Mouse (Mus musculus) ZHBTc4 (cell line): ENCODE measurements around the gene Myo15b.
A peak's percentile ranks its signal among the peaks of the same experiment; 100 is the strongest.

Source experiments
- DNase-seq: peaks from one replicate; pipeline ENCODE4 v3.0.0-alpha.2; 2011; ENCODE audit warnings: low read depth, low spot score

The Myo15b gene

DNA sequence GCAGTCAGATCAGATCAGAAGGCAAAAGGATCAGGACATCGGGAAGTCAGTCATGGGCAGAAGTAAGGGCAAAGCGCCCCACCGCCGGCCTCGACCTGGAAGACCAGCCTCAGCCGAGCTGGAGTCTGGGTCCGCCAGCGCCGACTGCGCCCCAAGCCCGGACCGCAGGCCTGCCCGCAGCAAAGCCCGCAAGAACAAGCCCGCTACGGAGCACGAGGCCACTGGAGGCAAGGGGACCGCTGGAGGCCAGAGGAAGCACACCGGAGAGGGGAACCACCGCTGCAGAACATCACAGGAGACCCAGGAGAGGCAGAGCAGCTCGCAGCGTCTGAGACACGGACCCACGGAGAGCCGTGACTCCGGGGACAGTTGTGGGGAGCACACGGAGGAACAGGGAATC, at the start of gene Myo15b:
Myo15b (plus strand) TSS at position 53 of the 400 bp plus-strand sequence.
- peak; percentile 51 for DNase-seq

DNA sequence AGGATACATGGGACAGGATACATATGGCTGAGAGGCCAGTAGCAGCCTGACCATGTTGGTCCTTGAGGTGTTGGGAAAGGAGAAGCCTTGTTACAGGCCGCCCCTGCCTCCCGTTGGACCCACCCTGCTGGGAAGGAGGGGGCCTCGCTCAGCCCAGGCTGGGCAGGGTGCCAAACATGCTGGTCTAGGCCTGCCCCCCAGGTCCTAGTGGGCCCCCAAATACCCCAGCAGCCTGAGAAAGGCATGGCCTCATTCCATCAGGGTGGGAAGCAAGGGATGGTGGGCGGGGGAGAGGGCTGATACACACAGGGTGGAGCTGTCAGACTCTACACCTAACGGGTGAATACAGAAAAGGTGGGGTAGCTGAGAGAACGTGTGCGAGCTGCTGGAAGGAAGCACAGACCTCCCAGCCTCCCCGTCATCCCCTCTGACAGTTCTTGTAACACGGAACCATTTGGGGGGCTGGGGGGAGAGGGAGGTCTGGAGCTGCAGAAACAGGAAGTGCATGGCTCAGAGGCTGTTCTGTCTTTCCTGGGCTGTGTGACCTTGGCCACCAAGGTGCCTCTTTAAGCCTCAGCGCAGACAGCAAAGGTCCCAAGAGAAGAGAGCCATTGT, 49.4 kb upstream of the Myo15b start:
- no peak for DNase-seq

DNA sequence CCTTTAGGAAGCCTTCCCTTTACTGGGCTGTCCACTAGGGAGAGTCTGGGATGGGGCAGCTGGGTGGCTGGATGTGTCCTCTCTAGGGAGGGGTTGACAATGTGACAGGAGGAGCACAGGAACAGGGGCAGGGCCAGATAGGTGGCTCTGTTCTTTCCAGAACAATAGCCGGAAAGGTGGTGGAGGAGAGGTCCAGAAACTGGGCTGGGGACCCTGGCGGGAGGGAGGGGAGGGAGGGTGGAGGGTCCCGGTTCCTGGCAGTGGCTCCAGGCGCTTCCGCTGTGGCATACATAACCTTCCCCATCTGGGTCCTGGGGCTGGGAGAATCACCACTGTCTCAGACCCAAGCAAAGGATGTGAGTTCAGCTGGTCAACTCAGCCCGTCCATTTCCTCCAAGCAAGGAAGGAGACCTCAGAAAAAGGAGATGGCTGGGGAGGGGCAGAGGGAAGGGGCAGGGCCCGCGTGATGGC, 48.9 kb upstream of the Myo15b start:
- no peak for DNase-seq

- no peak for DNase-seq
These were observed 47.8 kb upstream of the Myo15b start for GRCm38 (mm10) chr11:115810377-115810776.

- DNase-seq = no peak
These were observed 46.7 kb upstream of the Myo15b start for GRCm38 (mm10) chr11:115811381-115812093.

GRCm38 (mm10) chr11:115812095-115812494, 46.1 kb upstream of the Myo15b start:
- DNase-seq = no peak

DNA sequence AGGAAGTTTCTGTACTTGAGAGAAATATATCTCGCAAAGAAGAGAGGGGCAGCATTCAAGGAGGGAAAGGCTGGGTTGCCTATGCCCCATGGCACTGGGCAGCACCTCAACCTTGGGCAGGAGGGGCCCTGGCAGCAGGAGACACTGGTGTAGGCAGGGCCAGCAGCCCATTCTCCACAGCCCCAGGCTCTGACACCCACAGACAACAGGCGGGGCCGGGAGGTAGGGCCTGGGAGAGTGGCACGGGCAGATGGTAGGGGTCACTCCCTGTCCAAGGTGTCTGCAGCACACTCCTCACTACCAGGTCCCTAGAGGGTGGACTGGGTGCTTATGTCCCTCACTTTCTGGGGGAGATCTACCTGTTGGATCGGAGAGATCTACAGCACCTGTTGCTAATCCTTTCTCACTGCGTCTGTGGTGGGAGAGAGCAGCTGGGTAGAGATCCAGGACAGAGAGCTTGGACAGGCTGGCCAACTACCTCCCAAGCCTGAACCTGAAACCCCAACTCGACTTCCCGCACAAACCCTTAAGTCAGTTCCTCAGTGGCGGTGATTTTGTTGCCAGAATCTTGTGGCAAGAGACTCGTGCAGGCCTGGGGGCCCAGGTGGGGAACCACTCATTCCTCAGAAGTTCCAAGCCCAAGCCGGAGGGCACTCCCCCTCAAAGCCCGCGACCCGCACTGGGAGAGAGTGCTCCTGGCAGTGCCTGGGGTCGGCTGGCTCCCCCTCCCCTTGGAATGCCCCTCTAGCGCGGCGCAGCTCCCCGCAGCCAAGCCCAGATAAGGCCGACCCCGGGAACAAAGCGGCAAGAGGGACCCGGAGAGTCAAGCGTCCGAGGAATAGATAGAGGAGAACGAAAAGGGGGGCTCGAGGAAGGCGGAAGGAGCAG, 45.4 kb upstream of the Myo15b start:
- DNase-seq = peak; percentile 65

GRCm38 (mm10) chr11:115813507-115814296, 44.5 kb upstream of the Myo15b start, which contains the start of gene Caskin2:
TSS of gene Caskin2 (minus strand) at chr11:115813639.
- peak; percentile 99 for DNase-seq

DNA sequence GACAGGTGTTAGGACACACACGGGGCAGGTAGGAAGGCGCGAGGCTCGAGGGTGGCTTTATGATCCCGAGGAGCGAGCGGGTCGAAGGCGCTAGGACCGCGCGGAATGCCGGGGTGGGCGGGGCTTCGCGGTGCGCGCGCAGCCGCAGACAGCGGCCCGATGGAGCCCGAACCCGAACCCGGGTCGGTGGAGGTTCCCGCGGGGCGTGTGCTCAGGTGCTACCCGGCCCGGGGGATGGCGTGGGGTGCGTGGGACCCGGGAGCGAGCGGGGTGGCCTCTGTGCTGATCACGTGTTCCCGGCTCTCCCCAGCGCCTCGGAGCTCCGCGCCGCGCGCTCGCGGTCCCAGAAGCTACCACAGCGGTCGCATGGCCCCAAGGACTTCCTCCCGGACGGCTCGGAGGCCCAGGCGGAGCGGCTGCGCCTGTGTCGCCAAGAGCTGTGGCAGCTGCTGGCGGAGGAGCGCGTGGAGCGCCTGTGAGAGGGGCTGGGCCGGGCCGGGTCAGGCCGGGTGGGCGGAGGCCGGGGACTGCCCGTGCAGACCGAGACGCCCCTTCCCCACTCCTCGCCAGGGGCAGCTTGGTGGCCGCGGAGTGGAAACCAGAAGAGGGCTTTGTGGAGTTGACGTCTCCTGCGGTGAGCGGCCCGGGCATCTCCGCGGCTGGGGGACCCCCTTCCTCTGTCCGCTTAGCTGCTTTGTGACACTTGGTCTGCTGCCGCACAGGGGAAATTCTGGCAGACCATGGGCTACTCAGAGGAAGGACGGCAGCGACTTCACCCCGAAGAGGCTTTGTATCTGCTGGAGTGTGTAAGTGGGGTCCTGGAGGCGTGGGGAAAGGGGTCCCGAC, 43.4 kb upstream of the Myo15b start, which contains the start of gene Tsen54:
Tsen54 (plus strand) TSS at position 120 of the 846 bp plus-strand sequence.
- DNase-seq = peak; percentile 92

DNA sequence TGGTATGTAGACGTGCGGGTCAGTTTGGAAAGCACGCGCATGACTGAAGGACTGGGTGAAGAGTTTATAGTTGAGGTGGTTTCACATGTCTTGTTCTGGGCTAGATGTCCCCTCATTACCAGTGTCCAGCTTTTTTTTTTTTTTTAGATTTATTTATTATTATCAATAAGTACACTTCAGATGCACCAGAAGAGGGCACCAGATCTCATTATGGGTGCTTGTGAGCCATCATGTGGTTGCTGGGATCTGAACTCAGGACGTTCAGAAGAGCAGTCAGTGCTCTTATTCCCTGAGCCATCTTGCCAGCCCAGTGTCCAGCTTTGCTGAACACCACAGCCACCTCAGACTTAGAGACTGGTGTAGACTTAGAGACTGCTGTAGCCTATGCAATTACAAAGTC, 40.9 kb upstream of the Myo15b start:
- DNase-seq = no peak

DNA sequence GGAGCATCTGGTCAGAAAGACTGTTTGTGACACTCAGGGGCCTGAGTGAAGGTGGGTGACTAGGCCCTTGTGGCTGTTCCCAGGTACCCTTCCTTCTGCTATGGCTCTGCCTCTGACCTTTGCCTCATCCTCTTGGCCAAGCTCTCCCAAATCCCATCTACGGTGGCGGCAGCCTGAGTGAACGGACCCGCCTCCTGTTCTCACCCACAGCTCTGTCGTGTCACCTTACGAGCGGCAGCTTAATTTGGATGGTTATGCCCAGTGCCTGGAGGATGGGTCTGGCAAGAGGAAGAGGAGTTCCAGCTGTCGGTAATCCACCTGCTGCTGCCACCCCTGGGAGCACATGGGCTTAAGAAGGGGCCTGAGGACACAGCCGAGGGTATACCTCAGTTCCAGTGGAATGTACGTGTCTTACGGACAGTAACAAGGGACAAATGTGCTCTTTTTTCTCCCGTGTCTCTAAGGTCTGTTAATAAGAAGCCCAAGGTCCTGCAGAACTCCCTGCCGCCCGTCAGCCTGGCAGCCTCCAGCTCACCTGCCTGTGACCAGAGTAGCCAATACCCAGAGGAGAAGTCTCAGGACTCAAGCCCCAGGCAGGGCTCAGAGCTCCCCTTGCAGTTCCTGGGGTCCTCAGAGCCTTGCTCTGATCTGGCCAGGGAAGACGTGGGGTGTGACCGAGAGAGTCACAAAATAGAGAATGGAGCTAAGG, 38.1 kb upstream of the Myo15b start:
- DNase-seq = no peak

DNA sequence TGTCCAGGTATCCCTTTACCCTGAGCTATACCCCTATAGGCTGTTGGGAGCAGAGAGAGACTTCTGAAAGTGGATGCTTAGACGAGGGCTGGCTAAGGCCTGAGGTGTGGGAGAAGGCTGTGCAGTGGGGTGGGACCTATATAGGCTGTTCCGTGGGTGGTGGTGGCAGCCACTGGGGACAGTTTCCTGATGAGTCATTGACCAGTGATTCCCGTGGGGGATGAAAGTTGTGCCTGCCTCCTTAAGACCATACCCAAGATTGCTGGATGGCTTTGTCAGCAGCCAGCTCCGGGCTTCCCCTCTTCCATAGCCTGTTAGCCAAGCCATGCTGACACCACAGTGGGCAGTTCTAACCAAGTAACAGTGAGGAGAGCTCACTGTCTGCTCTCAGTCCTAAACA, 37.2 kb upstream of the Myo15b start:
- no peak for DNase-seq

- peak; percentile 97 for DNase-seq
These were observed 34.1 kb upstream of the Myo15b start, which contains the start of gene Llgl2 for GRCm38 (mm10) chr11:115823774-115824740. TSS of gene Llgl2 (plus strand) at chr11:115824049.

DNA sequence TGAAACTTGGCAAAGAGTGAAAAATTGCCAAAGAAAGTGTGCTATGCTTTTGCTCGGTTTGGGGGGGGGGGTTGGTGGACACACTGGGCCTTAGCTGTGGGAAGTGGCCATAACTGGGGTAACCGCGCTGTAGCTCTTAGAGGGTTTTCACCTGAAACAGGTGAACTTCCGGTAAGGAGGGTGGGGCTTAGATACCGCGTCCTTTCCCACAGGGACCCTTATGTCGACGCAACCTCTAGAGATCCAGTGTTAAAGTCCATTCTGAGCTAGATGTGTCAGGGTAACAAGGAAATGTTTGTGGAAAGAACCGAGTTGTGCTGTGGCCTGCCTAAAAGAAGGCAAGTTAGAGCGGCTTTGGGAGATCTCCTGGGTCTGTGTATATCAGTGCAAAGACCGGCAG, 33.4 kb upstream of the Myo15b start:
- DNase-seq = no peak

GRCm38 (mm10) chr11:115826487-115826886, 31.7 kb upstream of the Myo15b start:
- DNase-seq = peak; percentile 51

- DNase-seq = no peak
These were observed 30.6 kb upstream of the Myo15b start for GRCm38 (mm10) chr11:115827624-115828023.

GRCm38 (mm10) chr11:115829036-115829435, 29.2 kb upstream of the Myo15b start:
- DNase-seq = no peak

DNA sequence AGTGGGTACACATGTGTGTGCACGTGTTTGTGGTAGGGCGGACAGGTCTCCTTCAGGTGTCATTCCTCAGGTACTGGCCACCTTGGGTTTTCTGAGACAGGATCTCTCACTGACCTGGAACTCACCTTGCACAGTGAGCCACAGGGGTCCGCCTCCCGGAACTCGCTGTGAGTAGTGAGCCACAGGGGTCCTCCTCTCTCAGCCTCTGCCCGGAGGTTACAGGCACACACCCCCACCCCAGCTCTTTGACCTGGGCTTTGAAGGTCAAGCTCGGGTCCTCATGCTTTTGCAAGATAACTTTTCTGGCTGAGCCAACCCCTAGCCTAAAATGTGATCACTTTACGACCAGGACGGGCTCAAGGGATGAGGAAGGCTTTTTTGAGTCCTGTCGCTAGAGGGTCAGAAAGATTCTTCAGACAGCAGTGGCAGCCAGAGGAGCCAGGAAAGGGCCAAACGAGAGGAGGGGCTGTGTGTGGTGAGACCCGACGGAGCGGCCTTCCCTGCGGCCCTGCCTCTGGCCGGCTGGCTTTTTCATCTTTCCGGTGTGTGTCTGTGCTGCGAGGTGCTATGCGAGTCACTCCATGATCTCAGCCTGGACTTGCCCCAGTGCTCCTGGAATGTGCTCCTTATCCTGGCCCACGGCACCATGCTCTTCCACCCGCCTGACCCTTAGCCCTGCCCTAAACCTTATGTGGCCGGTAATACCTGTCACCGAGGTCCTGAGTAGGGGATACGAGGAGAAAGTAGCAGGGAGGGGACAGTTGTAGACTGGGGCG, 27.5 kb upstream of the Myo15b start:
- DNase-seq = peak; percentile 94
